Mouse (Mus musculus): Measurements from ENCODE around the gene Zbtb40. TPM values are rescaled to one million over a fixed set of nuclear protein-coding genes. Genes with fewer than 3 reads are reported as not detected.

The Zbtb40 gene
- polyA plus RNA-seq, 2 experiments: 5.0 to 7.5 TPM

GRCm38 (mm10) chr4:137025570-137025969 lies 23.0 kb downstream of the Zbtb40 start:
- Histone ChIP-seq H3K4me1 (ENCODE audit: control insufficient read depth, insufficient read depth, low read length) (no peaks in the 10 kb centered on the region), H3K27ac (replicated peaks; ENCODE audit: low read depth, low read length) (no peak overlapping the region), H3K9ac (ENCODE audit: low read depth, low read length, severe bottlenecking) (no peak overlapping the region), H3K4me3 (replicated peaks; ENCODE audit: low read length) (no peak overlapping the region), H3K27me3 (ENCODE audit: control insufficient read depth, insufficient read depth, low read length) (no peaks in the 10 kb centered on the region), H3K4me2 (replicated peaks; ENCODE audit: low read depth, low read length, severe bottlenecking) (no peak overlapping the region), H3K36me3 (ENCODE audit: control insufficient read depth, insufficient read depth, low read length) (no peaks in the 10 kb centered on the region), H3K9me3 (ENCODE audit: control insufficient read depth, low read length) (no peaks in the 10 kb centered on the region)
- WGBS: 68% methylated on average over 6 of the region's 6 CpGs
- DNase-seq (ENCODE audit: low spot score): no peak
- no peak for ATAC-seq (ENCODE audit: low FRiP score, low read depth)
- TF ChIP-seq POLR2A (IDR thresholded peaks at IDR 0.05; ENCODE audit: borderline replicate concordance, extremely low read depth, insufficient read depth, insufficient read length): no peak

GRCm38 (mm10) chr4:137025133-137025532 lies 23.5 kb downstream of the Zbtb40 start:
- Histone ChIP-seq H3K9ac (ENCODE audit: low read depth, low read length, severe bottlenecking) (no peak overlapping the region), H3K4me3 (replicated peaks; ENCODE audit: low read length) (no peak overlapping the region), H3K4me1 (ENCODE audit: control insufficient read depth, insufficient read depth, low read length) (no peaks in the 10 kb centered on the region), H3K36me3 (ENCODE audit: control insufficient read depth, insufficient read depth, low read length) (no peaks in the 10 kb centered on the region), H3K27ac (replicated peaks; ENCODE audit: low read depth, low read length) (no peak overlapping the region), H3K4me2 (replicated peaks; ENCODE audit: low read depth, low read length, severe bottlenecking) (no peak overlapping the region), H3K27me3 (ENCODE audit: control insufficient read depth, insufficient read depth, low read length) (no peaks in the 10 kb centered on the region), H3K9me3 (ENCODE audit: control insufficient read depth, low read length) (no peaks in the 10 kb centered on the region)
- TF ChIP-seq POLR2A (IDR thresholded peaks at IDR 0.05; ENCODE audit: borderline replicate concordance, extremely low read depth, insufficient read depth, insufficient read length): no peak
- 83% methylated on average over 2 of the region's 2 CpGs for WGBS
- no peak for DNase-seq (ENCODE audit: low spot score)
- no peak for ATAC-seq (ENCODE audit: low FRiP score, low read depth)

- Histone ChIP-seq H3K4me3 (replicated peaks; ENCODE audit: low read length) (no peak overlapping the region), H3K27ac (replicated peaks; ENCODE audit: low read depth, low read length) (no peak overlapping the region), H3K36me3 (ENCODE audit: control insufficient read depth, insufficient read depth, low read length) (peaks cover 29% of the 10 kb centered on the region), H3K4me1 (ENCODE audit: control insufficient read depth, insufficient read depth, low read length) (no peaks in the 10 kb centered on the region), H3K9me3 (ENCODE audit: control insufficient read depth, low read length) (no peaks in the 10 kb centered on the region), H3K9ac (ENCODE audit: low read depth, low read length, severe bottlenecking) (no peak overlapping the region), H3K4me2 (replicated peaks; ENCODE audit: low read depth, low read length, severe bottlenecking) (no peak overlapping the region), H3K27me3 (ENCODE audit: control insufficient read depth, insufficient read depth, low read length) (no peaks in the 10 kb centered on the region)
- DNase-seq (ENCODE audit: low spot score) (no peak), ATAC-seq (ENCODE audit: low FRiP score, low read depth) (no peak)
- TF ChIP-seq POLR2A (IDR thresholded peaks at IDR 0.05; ENCODE audit: borderline replicate concordance, extremely low read depth, insufficient read depth, insufficient read length): no peak
- 67% methylated on average over 3 of the region's 3 CpGs for WGBS
Observed at GRCm38 (mm10) chr4:137020065-137020464, 28.5 kb downstream of the Zbtb40 start.

GRCm38 (mm10) chr4:137015934-137016333 lies 32.7 kb downstream of the Zbtb40 start:
- no peak for TF ChIP-seq POLR2A (IDR thresholded peaks at IDR 0.05; ENCODE audit: borderline replicate concordance, extremely low read depth, insufficient read depth, insufficient read length)
- Histone ChIP-seq H3K4me2 (replicated peaks; ENCODE audit: low read depth, low read length, severe bottlenecking) (no peak overlapping the region), H3K4me1 (ENCODE audit: control insufficient read depth, insufficient read depth, low read length) (0 out of 2 replicates have a peak, but pooled peaks cover 3% of the 10 kb centered on the region), H3K27ac (replicated peaks; ENCODE audit: low read depth, low read length) (no peak overlapping the region), H3K9me3 (ENCODE audit: control insufficient read depth, low read length) (no peaks in the 10 kb centered on the region), H3K4me3 (replicated peaks; ENCODE audit: low read length) (no peak overlapping the region), H3K9ac (ENCODE audit: low read depth, low read length, severe bottlenecking) (no peak overlapping the region), H3K27me3 (ENCODE audit: control insufficient read depth, insufficient read depth, low read length) (no peaks in the 10 kb centered on the region), H3K36me3 (ENCODE audit: control insufficient read depth, insufficient read depth, low read length) (peaks cover 29% of the 10 kb centered on the region)
- 37% methylated on average over 8 of the region's 8 CpGs for WGBS
- no peak for DNase-seq (ENCODE audit: low spot score)
- no peak for ATAC-seq (ENCODE audit: low FRiP score, low read depth)

- Histone ChIP-seq H3K36me3 (ENCODE audit: control insufficient read depth, insufficient read depth, low read length) (peaks cover 29% of the 10 kb centered on the region), H3K4me3 (replicated peaks; ENCODE audit: low read length) (no peak overlapping the region), H3K27ac (replicated peaks; ENCODE audit: low read depth, low read length) (no peak overlapping the region), H3K9me3 (ENCODE audit: control insufficient read depth, low read length) (no peaks in the 10 kb centered on the region), H3K4me1 (ENCODE audit: control insufficient read depth, insufficient read depth, low read length) (0 out of 2 replicates have a peak, but pooled peaks cover 3% of the 10 kb centered on the region), H3K9ac (ENCODE audit: low read depth, low read length, severe bottlenecking) (no peak overlapping the region), H3K4me2 (replicated peaks; ENCODE audit: low read depth, low read length, severe bottlenecking) (no peak overlapping the region), H3K27me3 (ENCODE audit: control insufficient read depth, insufficient read depth, low read length) (no peaks in the 10 kb centered on the region)
- no peak for DNase-seq (ENCODE audit: low spot score)
- no peak for ATAC-seq (ENCODE audit: low FRiP score, low read depth)
- no peak for TF ChIP-seq POLR2A (IDR thresholded peaks at IDR 0.05; ENCODE audit: borderline replicate concordance, extremely low read depth, insufficient read depth, insufficient read length)
- 81% methylated on average over 6 of the region's 6 CpGs for WGBS
Observed at GRCm38 (mm10) chr4:137015476-137015856, 33.1 kb downstream of the Zbtb40 start.

Measured in limb, embryonic 14.5 days (tissue).